Mouse (Mus musculus) gastrocnemius, adult 8-10 months (tissue): Measurements from ENCODE around the gene Tbk1. TPM values are rescaled to one million over a fixed set of nuclear protein-coding genes. Genes with fewer than 3 reads are reported as not detected.

Experiments used
- DNase-seq, 2 experiments: peaks; one replicate each; pipeline ENCODE4 v3.0.0; 2022; ENCODE audit warnings: low spot score in 2 of 2
- microRNA-seq: library from miRNA; unstranded; fragments of <30 nt; microRNA quantifications from one replicate; pipeline ENCODE4 v1.2.0, GENCODE M21; 2022
- total RNA-seq, 4 experiments: library from RNA; stranded (reverse); gene quantifications; 2 replicates each; pipeline ENCODE4 v1.2.4; 2022

Tbk1 gene
- total RNA-seq, 4 experiments from 2014 or later = 8.7 to 11.4 (median 10.0) TPM

DNA sequence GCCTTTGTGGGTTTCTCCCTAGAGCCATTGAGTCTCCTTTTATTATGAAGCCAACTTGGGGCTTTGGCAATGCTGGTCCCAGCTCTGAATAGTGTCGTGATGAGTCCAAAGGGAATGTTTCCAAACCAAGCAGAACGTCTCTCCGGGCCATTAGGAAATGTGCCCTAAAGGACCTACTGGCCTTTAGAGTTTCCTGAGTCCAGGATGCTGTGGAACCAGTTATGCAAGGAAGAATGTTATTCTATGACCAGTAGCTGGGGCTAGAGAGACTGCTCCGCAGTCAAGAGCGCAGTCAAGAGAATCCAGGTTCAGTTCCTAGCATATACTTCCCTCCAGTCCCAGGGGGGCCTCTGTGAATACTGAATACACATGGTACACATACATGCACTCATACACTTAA is 86.6 kb downstream of the Tbk1 start:
- no peak for DNase-seq

GRCm38 (mm10) chr10:121499063-121499462 is 87.5 kb downstream of the Tbk1 start:
- no peak for DNase-seq

- DNase-seq = peak in 1 of 2 experiments; percentile 11
Measured at GRCm38 (mm10) chr10:121498481-121498904, 88.1 kb downstream of the Tbk1 start.

GRCm38 (mm10) chr10:121497968-121498367 is 88.6 kb downstream of the Tbk1 start:
- no peak for DNase-seq

- DNase-seq = no peak
Measured at GRCm38 (mm10) chr10:121496616-121497015, 90.0 kb downstream of the Tbk1 start.

Small RNA genes lying within 50 kb of the gene (microRNA-seq; reads per million reads assigned to microRNA genes)
- not detected for gene Gm24330

Other genes with a start within 250 kb of the Tbk1 start
- under 1 TPM; 0.19 to 0.53 (median 0.32) TPM for gene Tbc1d30, start 235.5 kb downstream of the Tbk1 start, total RNA-seq
- gene Gns, start 221.7 kb downstream of the Tbk1 start, total RNA-seq = 10 to 100 TPM; 24.0 to 30.4 (median 28.8) TPM
- gene Rassf3, start 110.4 kb downstream of the Tbk1 start, total RNA-seq = 10 to 100 TPM; 23.3 to 43.2 (median 31.1) TPM
- gene Xpot, start 39.5 kb upstream of the Tbk1 start, total RNA-seq = 10 to 100 TPM; 24.2 to 32.8 (median 27.6) TPM
- gene D930020B18Rik, start 54.8 kb upstream of the Tbk1 start, total RNA-seq = not detected
- gene BC048403, start 153.2 kb upstream of the Tbk1 start, total RNA-seq = 1 to 10 TPM; 1.2 to 1.8 (median 1.6) TPM